Comparison of ENCODE assay signal across 8 mouse cellular contexts in genomic region chr17:15826444-15826909, GRCm38 (mm10). TPM values are rescaled to one million over a fixed set of nuclear protein-coding genes. Genes with fewer than 3 reads are reported as not detected.
A peak's percentile ranks its signal among the peaks of the same experiment; 100 is the strongest.
DNase-seq lines count a peak whose midpoint lies in the region; ATAC-seq lines count a peak whose summit lies in the region.

No protein-coding gene starts in this region.

- H3K4me3 ChIP-seq in intestine, embryonic 15.5 days (replicated peaks), result peak overlapping the region; percentile 94

- under 1% methylated on average over 21 of the region's 34 CpGs for WGBS in intestine, embryonic 15.5 days

- ATAC-seq in intestine, embryonic 15.5 days, result peak; percentile 95
- peak; percentile 84 for ATAC-seq in megakaryocyte-erythroid progenitor cell, adult 5-6 weeks (replicated peaks; ENCODE audit: low FRiP score, low TSS enrichment, poor library complexity, severe bottlenecking)

- DNase-seq in adrenal gland, adult (ENCODE audit: inconsistent age in 2 of 2, low spot score in 1 of 2), result peak; percentile 99 to 100
- peak; percentile 98 for DNase-seq in embryo, embryonic 10 days (ENCODE audit: low spot score)
- DNase-seq in gastrocnemius, postnatal 25 days, result peak; percentile 99
- peak; percentile 99 for DNase-seq in left cerebral cortex, postnatal 14 days (ENCODE audit: low spot score in 2 of 2)
- DNase-seq in right cerebral cortex, postnatal 14 days, result peak; percentile 99
- DNase-seq in urinary bladder, postnatal 25 days (ENCODE audit: low spot score), result peak; percentile 99

- peak overlapping the region; percentile 93 for H3K9ac ChIP-seq in intestine, embryonic 15.5 days

- peaks cover 21% of the 10 kb centered on the region; the same call in 1 of the 2 replicates for H3K4me1 ChIP-seq in intestine, embryonic 15.5 days (replicated peaks)

- no peaks in the 10 kb centered on the region for H3K36me3 ChIP-seq in intestine, embryonic 15.5 days

- no peaks in the 10 kb centered on the region for H3K9me3 ChIP-seq in intestine, embryonic 15.5 days

- H3K27ac ChIP-seq in intestine, embryonic 15.5 days, result peak overlapping the region; percentile 90

- intact Hi-C loops in left cerebral cortex, postnatal 14 days (cut with DNase I), result loop anchor here (5.0 kb wide), 1 partner anchor 841 kb away; no protein-coding TSS in a partner anchor

- H3K27me3 ChIP-seq in intestine, embryonic 15.5 days (replicated peaks), result no peaks in the 10 kb centered on the region

- H3K4me2 ChIP-seq in intestine, embryonic 15.5 days (replicated peaks), result peak overlapping the region; percentile 80

RNA-seq across cellular contexts. Expression of gene Rgmb, which starts 4.4 kb away (rescaled TPM):
- 10 to 100 TPM; 34.9 to 37.6 TPM for total RNA-seq in gastrocnemius, postnatal 25 days (2021)
- 30.5 and 32.5 TPM in 2 replicates for polyA plus RNA-seq in intestine, embryonic 15.5 days (2015; fragmentation: Nextera tagmentation; extraction: Ambion mirVana)
- total RNA-seq in left cerebral cortex, postnatal 14 days (2021), result 10 to 100 TPM; 62.4 to 79.1 TPM
- total RNA-seq in megakaryocyte-erythroid progenitor cell, adult 5-6 weeks (2014; fragmentation: Nextera tagmentation), result not detected in 2 replicates
- 0.38 TPM in 1 of 2 replicates, not detected in the other for total RNA-seq in megakaryocyte-erythroid progenitor cell, adult 5-6 weeks (2017)

Comparison
In these comparisons a context has a peak if more than half of its experiments do, and no peak if none do; other contexts are left out.
1. Peak in every context shown above with its lines: DNase-seq, ATAC-seq, H3K4me3 ChIP-seq and H3K27ac ChIP-seq.
2. RNA of gene Rgmb, which starts 4.4 kb away (total RNA-seq): 62.4 to 79.1 TPM in left cerebral cortex, postnatal 14 days and 34.9 to 37.6 TPM in gastrocnemius, postnatal 25 days; 0.38 TPM in megakaryocyte-erythroid progenitor cell, adult 5-6 weeks; every median in the first group is over 10 times any median in the second.